Mouse (Mus musculus) urinary bladder, postnatal 4 days (tissue): ENCODE data around the gene Neurl4.
"Not testable (repeated sequence)": the region's sequence is repeated elsewhere in the genome, so short reads cannot be mapped to it uniquely, and the experiment has no call there.

Experiments
- DNase-seq, 2 experiments: peaks; one replicate each; pipeline ENCODE4 v3.0.0; 2021 to 2022; ENCODE audit warnings: low spot score in 2 of 2

Gene Neurl4

GRCm38 (mm10) chr11:69953267-69953915, 52.5 kb downstream of the Neurl4 start:
- no peak for DNase-seq

- not testable (repeated sequence) for DNase-seq
Measured at GRCm38 (mm10) chr11:69955618-69956017, 54.7 kb downstream of the Neurl4 start.

GRCm38 (mm10) chr11:69956218-69956617, 55.3 kb downstream of the Neurl4 start:
- DNase-seq = no peak

- DNase-seq = no peak
Measured at GRCm38 (mm10) chr11:69960616-69961015, 59.7 kb downstream of the Neurl4 start.

GRCm38 (mm10) chr11:69961841-69962240, 61.0 kb downstream of the Neurl4 start:
- no peak for DNase-seq
